Mouse (Mus musculus): ENCODE measurements around the gene Abca6. TPM values are rescaled to one million over a fixed set of nuclear protein-coding genes. Genes with fewer than 3 reads are reported as not detected.

Abca6 gene
- 1 to 10 TPM; 5.3 to 7.4 TPM for total RNA-seq (2021)
- long read RNA-seq, experiment 1 = 0 reads
- long read RNA-seq, experiment 2, full-length matches to known transcripts = 1 of 2 reads
- long read RNA-seq, experiment 2, partial matches to known transcripts = 0 of 2 reads
- long read RNA-seq, experiment 2, other reads (novel, unspliced or antisense) = 1 of 2 reads

DNA sequence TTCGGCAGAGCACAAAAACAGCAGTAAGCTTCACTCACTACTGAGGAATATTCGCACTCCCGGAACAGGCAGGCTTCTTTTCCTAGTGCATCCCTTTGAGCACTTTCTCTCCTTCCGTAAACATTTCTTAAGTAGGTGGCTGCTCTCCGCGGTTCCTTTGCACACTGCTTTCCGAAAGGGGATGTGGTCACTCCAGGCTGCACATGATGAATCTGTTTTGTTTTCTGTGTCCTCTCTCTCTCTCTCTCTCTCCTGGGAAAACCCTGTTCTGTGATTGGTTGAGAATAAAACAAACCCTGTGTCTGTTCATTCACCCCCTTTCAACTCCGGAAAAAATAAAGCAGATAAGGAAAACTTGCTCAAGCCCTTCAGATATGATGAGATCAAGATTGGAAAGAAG lies at the start of gene Abca6:
Gene Abca6, minus strand, starts transcription at position 243 of the 400 bp plus-strand sequence.
- DNase-seq (ENCODE audit: low spot score in 2 of 2) = peak in 1 of 2 experiments; percentile 29

DNA sequence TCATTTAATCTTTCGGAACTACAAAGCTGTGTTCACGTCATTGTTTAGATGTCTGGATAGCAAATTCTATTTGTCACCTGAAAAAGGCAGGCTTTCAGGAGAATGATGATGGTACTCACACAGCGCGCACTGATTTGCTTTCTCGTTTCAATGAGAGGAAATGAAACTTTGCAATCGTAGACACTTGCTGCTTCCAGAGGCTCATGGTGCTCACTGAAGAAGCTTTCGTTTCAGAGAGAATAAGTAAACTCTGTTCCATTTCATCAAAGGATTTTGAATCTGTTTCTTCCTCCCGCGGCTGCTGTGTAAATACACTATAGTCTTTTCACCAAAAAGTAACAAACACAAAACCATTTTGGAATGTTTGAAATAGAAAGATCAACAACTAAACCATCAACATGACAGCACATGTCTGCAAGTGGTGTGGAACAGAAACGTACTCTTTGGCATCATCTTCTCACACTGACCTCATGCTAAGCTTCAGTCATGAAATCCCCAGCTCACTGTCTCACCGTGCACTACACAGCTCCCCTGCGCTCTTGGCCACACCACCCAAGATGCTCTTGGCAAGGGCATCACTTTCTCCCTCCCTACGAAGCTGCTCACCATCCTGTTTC lies 46.4 kb upstream of the Abca6 start:
- DNase-seq (ENCODE audit: low spot score in 2 of 2) = no peak

DNA sequence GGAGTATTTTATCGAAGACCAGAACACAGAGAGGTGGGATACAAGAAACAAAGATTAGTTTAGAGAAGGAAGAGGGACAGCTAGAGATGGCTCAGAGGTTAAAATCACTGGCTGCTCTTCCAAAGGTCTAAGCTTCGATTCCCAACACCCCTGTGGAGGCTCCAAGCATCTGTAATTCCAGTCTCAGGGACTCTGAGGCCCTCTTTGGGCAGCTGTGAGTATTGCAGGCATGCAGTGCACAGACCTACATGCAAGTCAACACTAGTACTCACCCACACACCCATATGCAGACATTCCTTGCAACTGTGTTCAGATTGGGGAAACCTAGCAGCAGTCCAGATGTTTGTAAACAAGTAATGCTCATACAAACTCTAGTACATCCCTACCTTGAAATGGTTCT lies 39.0 kb upstream of the Abca6 start:
- DNase-seq (ENCODE audit: low spot score in 2 of 2) = no peak

DNA sequence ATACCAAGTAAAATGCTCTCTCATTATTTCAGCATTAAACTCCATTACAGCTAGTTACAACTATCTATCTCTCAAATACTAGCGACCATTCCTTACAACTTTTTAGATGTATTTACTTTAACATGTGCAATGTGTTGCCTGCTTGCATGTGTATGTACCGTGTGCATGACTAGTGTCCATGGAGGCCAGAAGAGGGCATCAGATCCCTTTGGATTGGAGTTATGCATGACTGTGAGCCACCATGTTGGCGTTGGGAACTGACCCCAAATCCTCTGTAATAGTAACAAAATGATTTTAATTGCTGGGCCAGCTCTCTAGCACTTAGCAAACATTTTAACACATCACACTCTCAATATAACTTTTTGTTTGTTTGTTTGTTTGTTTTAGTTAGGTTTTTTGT lies 36.8 kb upstream of the Abca6 start:
- DNase-seq (ENCODE audit: low spot score in 2 of 2) = no peak

DNA sequence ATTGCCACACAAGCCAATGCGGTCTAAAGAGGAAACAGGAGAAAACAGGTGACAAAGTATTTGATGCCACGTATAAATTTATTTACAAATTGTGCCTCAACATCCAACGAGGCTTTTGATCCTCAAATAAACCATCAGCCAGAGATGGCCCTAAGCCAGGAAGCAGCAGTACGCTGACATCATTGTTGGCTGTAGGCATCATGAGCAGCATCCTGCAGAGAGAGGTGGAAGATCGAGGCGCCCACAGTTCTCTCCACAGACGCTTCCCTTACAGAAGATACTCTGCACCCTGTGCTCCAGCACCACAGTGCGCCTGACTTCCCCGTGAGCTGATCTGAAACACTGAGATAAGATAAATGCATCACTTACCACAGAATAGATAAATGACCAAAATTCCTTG lies 36.1 kb upstream of the Abca6 start:
- DNase-seq (ENCODE audit: low spot score in 2 of 2) = no peak

DNA sequence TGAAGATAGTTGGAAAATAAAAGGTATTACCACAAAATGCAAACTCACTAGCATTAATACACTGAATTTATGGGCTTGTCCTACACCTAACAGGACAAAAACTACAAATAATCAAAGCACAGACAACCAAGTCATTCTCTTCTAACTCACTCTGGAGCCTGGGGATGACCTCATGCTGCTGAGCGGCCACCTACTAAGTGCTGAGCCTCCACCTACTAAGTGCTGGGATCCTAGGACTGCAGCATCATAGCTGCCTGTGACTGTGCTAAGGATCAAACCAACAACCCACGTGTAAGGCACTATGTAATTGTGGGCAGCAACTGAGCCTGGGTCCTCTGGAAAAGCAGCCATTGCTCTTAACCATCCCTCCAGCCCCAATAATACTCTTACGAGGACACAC lies 34.8 kb upstream of the Abca6 start:
- DNase-seq (ENCODE audit: low spot score in 2 of 2) = no peak

DNA sequence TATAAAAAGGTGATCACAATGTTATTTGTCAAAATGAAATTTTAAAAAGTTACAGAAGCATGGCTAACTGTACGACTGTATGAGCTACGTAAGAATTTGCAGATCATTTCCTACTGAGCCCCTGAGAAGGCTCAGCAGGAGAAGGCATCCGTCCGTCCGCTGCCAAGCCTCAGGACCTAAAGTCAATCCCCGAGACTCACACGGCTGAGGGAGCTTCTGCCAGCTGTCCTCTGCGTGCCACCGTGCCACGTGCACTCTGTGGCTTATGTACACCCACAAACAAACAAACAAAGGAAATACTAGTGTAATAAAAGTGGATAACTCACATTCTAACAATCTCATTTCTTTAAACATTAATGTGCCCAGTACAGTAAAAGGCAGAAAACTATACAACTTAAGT lies 33.3 kb upstream of the Abca6 start:
- DNase-seq (ENCODE audit: low spot score in 2 of 2) = no peak

DNA sequence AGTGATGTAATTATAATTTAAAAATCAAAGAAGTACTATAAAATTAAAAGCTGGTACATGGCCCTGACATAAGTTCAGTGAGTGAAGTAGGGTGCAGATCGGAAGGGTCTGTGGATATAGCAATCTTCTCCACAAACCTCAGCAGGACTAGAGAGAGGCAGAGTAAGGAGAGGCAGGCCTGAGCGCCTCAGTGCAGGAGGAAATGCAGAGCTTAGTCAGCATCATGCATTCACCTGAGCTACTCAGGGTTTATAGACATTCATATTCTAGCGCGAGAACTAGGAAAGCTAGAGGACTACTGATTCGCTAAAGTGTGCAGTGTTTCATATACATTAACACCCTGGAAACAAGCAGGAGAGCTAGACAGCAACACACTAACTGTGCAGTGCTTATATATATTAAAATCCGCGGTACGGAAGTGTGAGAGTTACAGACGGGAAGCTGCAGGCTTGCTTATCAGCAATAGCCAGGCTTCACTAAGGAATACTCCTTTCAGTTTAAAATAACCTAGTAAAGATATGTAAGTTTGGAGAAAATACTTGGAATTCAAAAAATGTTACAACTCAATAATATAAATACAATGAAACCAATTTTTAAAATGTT lies 32.7 kb upstream of the Abca6 start:
- no peak for DNase-seq (ENCODE audit: low spot score in 2 of 2)

DNA sequence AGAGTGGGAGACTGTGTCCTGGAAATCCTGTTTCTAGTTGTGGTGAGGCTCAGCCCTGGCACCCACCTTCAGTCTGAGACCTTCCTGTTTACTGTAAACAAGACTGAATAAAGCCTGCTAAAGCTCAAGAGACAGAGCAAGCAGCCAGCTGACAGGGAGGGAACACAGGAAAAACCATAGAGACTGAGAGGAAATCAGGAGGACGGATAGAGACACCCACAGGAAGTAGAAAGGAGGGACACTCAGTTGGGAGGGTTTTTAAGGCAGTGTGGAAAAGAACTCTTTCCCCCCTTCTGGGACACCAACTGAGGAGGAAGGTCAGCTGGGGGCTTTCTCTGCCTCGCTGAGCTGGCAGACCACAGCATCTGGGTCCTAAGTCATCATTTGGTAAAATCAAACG lies 23.2 kb upstream of the Abca6 start:
- no peak for DNase-seq (ENCODE audit: low spot score in 2 of 2)

DNA sequence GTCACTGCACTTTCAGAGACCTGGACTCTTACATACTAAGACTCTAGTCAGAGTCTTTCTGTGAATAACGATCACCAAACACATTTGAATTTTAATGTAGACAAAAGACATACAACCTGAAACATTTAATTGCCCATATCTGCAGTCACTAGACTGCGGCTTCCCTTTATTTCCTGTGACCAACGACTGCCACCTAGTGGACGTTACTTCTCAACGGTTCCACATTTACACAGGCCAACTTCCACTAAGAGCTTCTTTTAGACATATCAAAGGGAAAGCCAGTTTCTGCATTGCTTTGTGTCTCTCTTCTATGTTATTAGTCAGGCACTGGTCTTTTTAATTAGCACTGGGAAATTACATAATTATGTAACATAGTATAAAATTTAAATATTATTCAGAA lies 20.2 kb upstream of the Abca6 start:
- DNase-seq (ENCODE audit: low spot score in 2 of 2) = peak in 1 of 2 experiments; percentile 43

DNA sequence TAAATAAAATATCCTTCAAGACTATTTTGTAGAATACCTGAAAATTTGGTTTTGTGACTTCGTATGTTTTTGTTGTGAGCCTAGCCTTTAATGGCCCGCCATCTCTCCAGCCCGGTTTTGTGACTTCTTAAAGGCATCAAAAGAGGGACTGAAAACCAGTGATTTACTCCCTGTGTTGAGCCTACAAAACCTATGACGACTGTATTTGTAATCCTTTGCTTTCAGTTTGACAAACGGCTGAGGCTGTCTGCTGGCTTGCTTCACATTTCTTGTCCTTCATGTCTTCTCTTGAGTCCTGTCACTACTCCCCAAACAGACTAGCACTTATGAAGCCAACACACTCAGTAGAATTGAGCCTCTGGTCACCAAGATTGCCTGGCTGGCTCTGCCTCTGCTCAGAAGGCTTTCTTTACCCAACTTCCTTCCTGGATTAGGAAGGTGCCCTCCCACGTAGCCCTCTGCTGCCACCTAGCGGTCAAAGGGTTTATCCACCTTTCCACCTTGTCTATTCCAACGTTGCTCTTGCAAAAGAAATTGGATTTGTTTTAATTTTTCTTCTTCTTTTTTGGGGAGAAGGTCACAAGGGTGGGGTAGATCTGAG lies 16.8 kb upstream of the Abca6 start:
- peak; percentile 89 to 91 for DNase-seq (ENCODE audit: low spot score in 2 of 2)

DNA sequence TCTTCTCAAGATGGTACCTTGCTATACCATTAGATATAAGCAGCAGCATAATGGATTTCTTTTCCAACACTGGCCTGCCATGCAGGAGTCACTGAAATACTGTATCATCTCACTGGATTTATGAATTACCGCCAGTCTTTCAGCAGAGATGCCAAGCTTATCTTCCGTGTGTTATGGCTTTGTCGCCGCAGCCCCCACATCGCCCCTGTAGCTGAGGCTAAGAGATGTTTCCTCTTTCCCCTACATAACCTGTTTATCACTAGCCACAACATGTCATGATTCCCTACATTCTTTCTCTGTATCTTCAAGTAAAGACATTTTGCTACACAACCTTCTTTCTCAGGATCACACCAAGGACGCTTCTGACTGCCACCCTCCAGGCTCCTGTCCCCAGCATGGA lies 15.7 kb upstream of the Abca6 start:
- no peak for DNase-seq (ENCODE audit: low spot score in 2 of 2)

DNA sequence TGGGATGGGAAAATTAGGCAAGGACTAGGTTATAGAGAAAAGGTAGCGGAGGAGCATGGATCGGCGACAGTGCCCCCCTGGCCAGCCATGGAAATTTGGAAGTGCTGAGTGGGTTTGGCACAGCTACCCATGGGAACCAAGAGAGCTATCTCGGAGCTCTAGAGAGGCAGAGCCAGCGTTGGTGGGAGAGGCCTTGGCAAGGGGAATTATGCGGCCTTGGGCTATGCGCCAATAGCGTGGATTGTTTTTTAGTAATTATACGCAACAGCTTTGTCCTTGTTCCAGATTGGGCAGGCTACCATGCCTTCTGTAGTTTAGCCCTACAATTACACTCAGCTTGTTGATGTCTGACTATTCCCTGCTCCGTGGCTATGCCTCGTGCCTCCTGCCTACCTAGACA lies 15.2 kb upstream of the Abca6 start:
- no peak for DNase-seq (ENCODE audit: low spot score in 2 of 2)

DNA sequence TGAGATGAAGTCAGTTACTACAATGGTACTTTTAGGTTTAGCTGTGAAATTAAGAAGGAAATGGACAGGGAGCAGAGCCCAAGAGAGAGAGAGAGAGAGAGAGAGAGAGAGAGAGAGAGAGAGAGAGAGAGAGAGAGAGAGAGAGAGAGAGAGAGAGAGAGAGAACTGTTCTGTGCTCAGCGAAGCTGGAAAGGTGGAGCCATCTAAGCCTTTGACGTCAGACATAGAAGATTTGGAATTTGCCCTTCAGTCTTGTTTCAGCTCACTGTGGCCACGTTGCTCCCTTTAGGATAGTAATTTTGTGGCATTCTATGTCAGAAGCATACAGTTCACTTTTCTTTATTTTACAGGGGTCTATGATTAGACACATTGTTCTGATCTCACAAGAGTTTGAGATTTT lies 10.3 kb upstream of the Abca6 start:
- DNase-seq (ENCODE audit: low spot score in 2 of 2) = no peak

DNA sequence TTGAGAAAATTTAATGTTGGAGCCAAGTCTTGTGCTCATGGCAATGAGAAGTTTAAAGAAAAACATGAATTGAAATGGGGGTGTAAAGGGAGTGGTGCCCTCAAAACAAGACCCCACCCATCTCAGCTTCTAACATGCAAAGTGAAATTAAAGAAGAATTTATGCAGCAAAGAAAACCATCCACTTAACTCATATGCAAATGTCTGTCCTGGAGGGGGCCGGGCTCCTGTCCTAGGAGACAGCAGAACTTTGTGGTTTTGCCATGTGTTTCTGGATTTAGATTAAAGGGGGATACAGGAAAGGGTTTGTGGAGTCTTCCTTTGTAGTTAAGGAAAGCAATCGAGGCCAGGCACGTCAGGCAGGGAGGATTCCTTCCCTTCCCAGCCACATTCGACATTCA lies 6.3 kb upstream of the Abca6 start:
- no peak for DNase-seq (ENCODE audit: low spot score in 2 of 2)

DNA sequence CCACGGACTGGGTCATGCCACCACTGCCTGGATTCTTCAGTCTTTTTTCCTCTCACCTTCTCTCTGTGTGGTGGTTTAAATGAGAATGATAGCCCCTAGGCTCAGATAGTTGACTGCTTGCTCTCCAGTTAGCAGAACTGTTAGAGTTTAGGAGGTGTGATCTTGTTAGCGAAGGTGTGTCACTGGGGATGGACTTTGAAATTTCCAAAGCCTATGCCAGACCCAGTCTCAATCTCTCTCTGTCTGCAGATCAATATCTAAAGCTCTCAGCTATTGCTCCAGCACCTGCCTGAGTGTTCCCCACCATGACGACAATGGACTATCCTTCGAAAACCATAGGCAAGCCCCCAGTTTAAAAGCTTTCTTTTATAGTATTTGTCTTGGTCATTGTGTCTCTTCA lies 5.5 kb upstream of the Abca6 start:
- no peak for DNase-seq (ENCODE audit: low spot score in 2 of 2)

DNA sequence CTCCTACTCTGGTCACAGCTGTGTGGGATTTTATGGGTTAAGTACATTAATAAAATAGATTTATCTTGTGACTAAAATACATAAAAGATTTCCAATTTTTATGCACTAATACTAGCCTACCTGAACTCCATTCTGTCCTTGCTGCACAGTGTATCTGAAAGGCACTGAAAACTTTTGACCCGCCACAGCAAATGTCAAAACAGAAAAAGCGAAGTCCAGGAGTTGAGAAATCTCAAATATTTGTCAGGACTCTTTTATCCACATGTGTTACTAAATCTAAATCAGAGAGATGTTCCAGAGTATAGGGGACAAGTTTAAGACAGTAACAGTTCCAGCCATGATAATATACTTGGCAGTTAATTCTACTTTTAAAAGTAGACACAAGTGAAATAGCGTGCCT lies 680 bp upstream of the Abca6 start:
- DNase-seq (ENCODE audit: low spot score in 2 of 2) = no peak

DNA sequence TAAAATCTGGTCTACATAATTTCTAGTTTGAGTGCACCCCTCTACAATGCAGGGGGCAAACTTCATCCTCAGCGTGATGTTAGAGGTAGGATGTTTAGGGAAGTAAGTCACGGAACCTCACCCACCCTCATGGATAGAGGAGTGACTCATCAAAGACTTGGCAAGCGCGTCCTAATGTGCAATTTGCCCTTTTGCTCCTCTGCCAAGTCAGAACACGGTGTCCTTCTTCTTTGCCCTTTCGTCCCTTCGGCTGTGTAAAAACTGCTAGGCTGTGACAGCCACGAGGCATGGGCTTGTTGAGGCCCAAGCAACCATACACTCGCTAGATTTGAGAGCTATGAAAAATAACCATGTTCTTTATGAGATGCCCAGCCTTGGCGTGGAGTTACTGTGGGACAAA lies 6.8 kb downstream of the Abca6 start:
- DNase-seq (ENCODE audit: low spot score in 2 of 2) = no peak

DNA sequence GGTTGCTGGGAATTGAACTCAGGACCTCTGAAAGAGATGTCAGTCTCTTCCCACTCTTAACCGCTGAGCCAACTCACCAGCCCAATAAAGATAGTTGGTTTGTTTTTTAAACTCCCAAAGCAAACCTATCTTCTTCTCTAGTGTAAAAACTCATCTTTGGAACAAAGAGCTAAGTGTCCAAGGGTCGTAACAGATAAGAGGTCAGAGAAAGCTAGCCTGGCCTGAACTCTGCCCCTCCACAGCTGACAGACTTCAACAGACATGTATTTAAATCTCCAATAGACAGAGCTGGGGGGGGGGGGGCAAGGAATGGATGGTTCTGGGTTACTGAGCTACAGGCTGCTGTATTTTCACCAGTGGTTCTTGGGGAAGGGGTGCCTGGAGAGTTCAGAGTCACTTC lies 14.1 kb downstream of the Abca6 start:
- no peak for DNase-seq (ENCODE audit: low spot score in 2 of 2)

DNA sequence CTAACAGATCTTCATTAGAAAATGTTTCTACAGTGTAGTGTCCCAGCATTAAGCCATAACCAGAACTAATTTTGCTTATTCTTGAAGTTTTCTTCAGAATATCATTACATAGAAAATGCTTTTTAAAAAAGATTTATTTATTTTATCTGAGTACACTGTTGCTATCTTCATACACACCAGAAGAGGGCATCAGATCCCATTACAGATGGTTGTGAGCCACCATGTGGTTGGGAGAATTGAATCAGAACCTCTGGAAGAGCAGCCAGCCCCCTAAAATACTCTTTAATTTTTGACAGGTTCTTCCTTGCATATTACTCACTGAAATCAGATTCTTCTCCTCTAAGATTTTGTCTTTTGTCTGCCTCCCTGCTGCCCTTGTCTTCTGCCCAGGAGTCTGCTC lies 18.6 kb downstream of the Abca6 start:
- no peak for DNase-seq (ENCODE audit: low spot score in 2 of 2)

DNA sequence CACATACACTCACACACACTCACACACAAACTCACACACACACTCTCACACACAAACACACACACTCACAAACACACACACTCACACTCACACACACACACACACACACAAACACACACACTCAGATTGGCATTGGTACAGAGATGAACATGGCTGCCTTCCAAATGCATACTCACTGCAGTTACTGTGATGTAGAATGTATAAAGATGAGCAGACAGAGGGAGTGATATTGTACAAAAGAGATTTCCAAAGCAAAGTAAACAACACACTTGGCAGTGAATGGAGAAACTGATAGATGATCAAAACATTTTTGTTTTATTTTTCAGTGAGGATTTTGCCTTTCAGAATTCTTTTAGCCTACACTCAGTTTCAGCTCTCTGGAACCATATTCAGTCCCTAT lies 34.5 kb downstream of the Abca6 start:
- DNase-seq (ENCODE audit: low spot score in 2 of 2) = no peak

DNA sequence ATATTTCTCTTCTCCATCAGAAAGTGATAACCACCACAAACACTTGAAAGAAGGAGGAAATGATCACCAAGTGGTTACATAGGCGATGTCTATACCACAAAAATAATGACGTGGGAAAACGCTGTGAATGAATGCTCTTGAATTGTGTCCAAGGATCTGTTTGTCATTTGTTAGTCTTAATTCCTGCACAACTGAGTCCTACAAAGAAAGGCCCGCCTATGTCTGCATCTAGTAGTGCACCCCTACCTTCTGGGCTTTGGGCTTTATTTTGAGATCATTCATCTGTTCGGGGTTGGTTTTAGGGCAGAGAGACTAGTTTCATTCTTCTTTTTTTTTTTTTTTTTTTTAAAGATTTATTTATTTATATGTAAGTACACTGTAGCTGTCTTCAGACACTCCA lies 47.6 kb downstream of the Abca6 start:
- DNase-seq (ENCODE audit: low spot score in 2 of 2) = no peak

DNA sequence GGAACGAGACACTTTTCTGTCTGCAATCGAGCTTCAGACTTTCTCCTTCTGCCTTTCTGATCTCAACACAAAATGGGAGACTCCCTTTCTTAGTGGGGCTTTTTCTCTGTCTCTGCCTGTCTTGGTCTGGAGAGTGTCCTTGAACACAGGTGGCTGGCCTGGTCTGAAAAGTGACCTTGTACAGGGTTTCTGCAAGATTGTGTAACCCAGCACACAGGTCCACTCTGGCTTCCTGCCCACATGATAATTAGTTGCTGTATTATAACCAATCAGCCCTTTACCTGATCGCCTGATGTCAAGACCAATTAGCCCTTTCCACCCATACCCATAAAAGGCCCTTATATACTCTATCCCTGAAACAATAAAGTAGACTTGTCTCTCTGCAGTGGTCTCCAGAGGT lies 52.7 kb downstream of the Abca6 start:
- no peak for DNase-seq (ENCODE audit: low spot score in 2 of 2)

Data from gastrocnemius, postnatal 4 days (tissue).